Mouse (Mus musculus) heart, embryonic 13.5 days (tissue): ENCODE results near the gene Nudt14. TPM values are rescaled to one million over a fixed set of nuclear protein-coding genes. Genes with fewer than 3 reads are reported as not detected.
A peak's percentile ranks its signal among the peaks of the same experiment; 100 is the strongest.

Source experiments
- ATAC-seq: fragments of 200-750 bp; cut with Nextera tagmentation; 2 replicates; pipeline ENCODE4 v1.8.0; 2017; ENCODE audit warnings: moderate TSS enrichment; ENCODE audit not compliant: insufficient number of reproducible peaks, low FRiP score, low TSS enrichment; ENCODE audit errors: extremely low read depth
- H3K27ac ChIP-seq: fragments of 300-500 bp; sonication (generic); replicated peaks from 2 replicates; pipeline ENCODE4 v1.5.1; 2015; ENCODE audit warnings: moderate library complexity, mild to moderate bottlenecking, inconsistent platforms
- H3K27me3 ChIP-seq: fragments of 300-500 bp; sonication (generic); replicated peaks from 2 replicates; pipeline ENCODE4 v1.6.1; 2015; ENCODE audit warnings: mild to moderate bottlenecking, inconsistent platforms
- H3K36me3 ChIP-seq: fragments of 300-500 bp; sonication (generic); 2 replicates; pipeline ENCODE4 v1.6.1; 2015; ENCODE audit warnings: mild to moderate bottlenecking, inconsistent platforms
- H3K4me1 ChIP-seq: fragments of 300-500 bp; sonication (generic); 2 replicates; pipeline ENCODE4 v1.6.1; 2015; ENCODE audit warnings: inconsistent platforms
- H3K4me2 ChIP-seq: fragments of 300-500 bp; sonication (generic); 2 replicates; pipeline ENCODE4 v1.6.1; 2015; ENCODE audit warnings: inconsistent platforms, mild to moderate bottlenecking, moderate library complexity
- H3K4me3 ChIP-seq: fragments of 300-500 bp; sonication (generic); 2 replicates; pipeline ENCODE4 v1.5.1; 2015; ENCODE audit warnings: moderate library complexity, mild to moderate bottlenecking, inconsistent platforms
- H3K9ac ChIP-seq: fragments of 300-500 bp; sonication (generic); 2 replicates; pipeline ENCODE4 v1.6.1; 2015; ENCODE audit warnings: inconsistent platforms, mild to moderate bottlenecking, moderate library complexity
- H3K9me3 ChIP-seq: fragments of 300-500 bp; sonication (generic); 2 replicates; pipeline ENCODE4 v1.6.1; 2016; ENCODE audit warnings: inconsistent platforms
- WGBS: fragments of 180-500 bp; shearing (Covaris S2); methylation state at CpG from one replicate; pipeline ENCODE4 v1.1.7; 2015; ENCODE audit warnings: mixed read lengths; 5-methylcytosine and 5-hydroxymethylcytosine counted together
- polyA plus RNA-seq: library from polyadenylated mRNA; unstranded; fragments of >200 nt; fragmentation: Nextera tagmentation; extraction: Ambion mirVana; gene quantifications from 2 replicates; pipeline ENCODE4 v1.2.1, GENCODE M21; 2015

The Nudt14 gene
- polyA plus RNA-seq, 1 experiment from 2014 or later = 45.3 TPM

DNA sequence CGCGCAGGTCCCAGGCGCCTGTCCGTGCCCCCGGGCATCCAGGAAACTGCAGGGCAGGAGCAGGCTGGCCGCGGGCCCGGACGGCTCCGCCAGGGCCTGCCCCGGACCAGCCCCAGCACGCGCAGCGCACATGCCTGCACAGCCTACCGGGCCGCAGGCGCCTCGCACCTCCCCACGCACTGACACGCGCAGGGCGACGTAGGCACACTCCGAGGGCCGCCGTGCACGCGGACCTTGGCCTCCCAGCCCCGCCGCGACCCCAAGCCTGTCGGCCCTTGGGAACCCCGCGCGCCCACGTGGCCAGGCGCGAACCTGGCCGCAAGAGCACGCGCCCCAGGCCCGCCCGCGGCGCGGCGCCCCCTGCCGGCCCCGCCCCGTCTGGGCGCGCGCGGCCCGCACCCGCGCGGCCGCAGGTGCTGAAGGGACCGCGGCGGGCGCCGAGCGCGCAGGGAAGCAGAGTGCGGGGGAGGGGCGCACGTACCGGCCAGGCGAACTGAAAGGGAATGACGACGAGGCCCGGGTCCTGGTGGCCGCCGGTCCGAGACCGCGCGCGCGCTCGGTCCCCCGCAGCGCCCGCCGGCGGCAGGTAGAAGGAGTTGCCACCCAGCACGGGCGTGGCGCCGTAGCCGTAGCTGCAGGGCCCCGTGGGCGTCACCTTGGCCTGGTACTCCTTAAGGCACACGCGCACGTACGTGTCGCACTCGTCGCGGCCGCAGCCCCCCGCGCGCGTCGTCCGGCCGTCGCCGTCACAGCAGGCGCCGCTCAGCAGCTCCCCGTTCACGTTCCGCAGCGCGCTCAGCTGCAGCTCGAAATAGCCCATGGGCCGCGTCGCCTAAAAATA lies 13.3 kb downstream of the Nudt14 start:
- peaks cover 88% of the 10 kb centered on the region for H3K27me3 ChIP-seq
- peak overlapping the region; percentile 65 for H3K4me3 ChIP-seq
- H3K36me3 ChIP-seq = no peaks in the 10 kb centered on the region
- H3K27ac ChIP-seq = peak overlapping the region; percentile 39; the same call in 1 of the 2 replicates
- H3K9ac ChIP-seq = peak overlapping the region; percentile 82
- WGBS = under 1% methylated on average over 122 of the region's 124 CpGs
- peak overlapping the region; percentile 96 for H3K4me2 ChIP-seq
- no peaks in the 10 kb centered on the region for H3K9me3 ChIP-seq
- peaks cover 38% of the 10 kb centered on the region for H3K4me1 ChIP-seq
- ATAC-seq = no peak

DNA sequence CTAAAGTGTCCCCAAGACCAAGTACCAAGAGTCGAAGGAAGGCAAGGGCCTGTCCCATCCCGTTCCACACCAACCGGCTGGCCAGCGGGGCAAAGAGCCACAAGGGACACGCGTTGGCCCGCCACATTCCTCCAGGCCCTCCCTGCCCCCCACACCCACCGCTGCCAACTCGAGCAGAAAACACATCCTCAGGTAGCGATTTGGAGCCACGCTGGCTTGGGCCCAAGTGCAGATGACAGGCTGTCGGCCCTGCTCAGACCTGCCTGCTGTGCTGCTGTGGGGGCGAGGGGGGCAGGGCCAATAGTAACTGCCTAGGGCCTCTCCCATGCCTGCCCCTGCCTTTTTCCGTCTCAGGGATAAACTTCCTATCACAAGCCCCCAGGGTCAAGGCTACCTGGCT lies 14.7 kb downstream of the Nudt14 start:
- Histone ChIP-seq H3K4me1 (peaks cover 37% of the 10 kb centered on the region), H3K27me3 (peaks cover 98% of the 10 kb centered on the region), H3K4me2 (no peak overlapping the region; the same call in 1 of the 2 replicates), H3K9me3 (no peaks in the 10 kb centered on the region), H3K4me3 (no peak overlapping the region), H3K36me3 (no peaks in the 10 kb centered on the region), H3K27ac (no peak overlapping the region), H3K9ac (peak overlapping the region; percentile 12; the same call in 1 of the 2 replicates)
- WGBS = 55% methylated on average over 14 of the region's 14 CpGs
- no peak for ATAC-seq

DNA sequence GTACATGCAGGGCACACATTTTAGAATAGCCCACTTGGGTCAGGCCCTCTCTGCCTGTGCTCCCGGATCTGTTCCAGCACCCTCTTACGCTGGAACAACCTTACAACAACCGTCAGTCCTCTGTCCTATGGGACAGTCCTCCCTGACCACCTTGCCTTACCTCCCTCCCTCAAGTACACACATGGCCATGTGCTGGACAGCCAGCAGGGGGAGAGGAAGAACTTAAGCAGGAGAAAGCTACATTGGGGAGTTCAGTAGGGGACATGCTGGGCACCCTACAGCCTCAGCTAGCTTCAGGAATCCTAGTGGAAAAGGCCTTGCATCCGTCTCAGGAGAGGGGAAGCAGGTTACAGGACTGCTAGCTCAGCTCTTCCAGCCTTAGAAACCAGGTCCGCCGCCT lies 16.0 kb downstream of the Nudt14 start:
- H3K36me3 ChIP-seq = no peaks in the 10 kb centered on the region
- H3K4me1 ChIP-seq = peaks cover 44% of the 10 kb centered on the region
- ATAC-seq = no peak
- peaks cover 88% of the 10 kb centered on the region for H3K27me3 ChIP-seq
- H3K27ac ChIP-seq = no peak overlapping the region
- H3K9me3 ChIP-seq = no peaks in the 10 kb centered on the region
- H3K4me3 ChIP-seq = no peak overlapping the region
- WGBS = 79% methylated on average over 6 of the region's 6 CpGs
- H3K4me2 ChIP-seq = no peak overlapping the region
- no peak overlapping the region for H3K9ac ChIP-seq

DNA sequence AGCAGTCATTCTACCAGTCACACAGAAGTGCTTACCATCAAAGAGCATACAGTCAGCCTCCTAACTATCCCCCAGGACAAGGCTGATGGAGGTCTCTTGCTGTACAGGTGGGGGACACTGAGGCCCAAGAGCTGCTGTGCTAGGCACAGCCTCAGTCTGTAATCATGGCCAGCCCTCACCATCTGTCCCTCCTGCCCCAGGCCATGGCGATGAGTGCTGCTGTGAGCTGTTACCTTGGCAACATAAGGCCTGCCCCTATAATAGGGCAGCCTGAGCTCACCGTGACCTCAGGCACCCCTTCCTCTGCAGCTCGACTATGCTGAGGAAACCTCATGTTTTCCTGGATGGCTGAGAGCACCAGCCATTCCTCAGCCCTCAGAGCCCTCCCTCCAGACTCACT lies 19.4 kb downstream of the Nudt14 start:
- Histone ChIP-seq H3K27ac (0 out of 2 replicates have a peak overlapping the region, but pooled peaks have one; percentile 20), H3K9ac (0 out of 2 replicates have a peak overlapping the region, but pooled peaks have one; percentile 33), H3K27me3 (peaks cover 88% of the 10 kb centered on the region), H3K36me3 (peaks cover 3% of the 10 kb centered on the region; the same call in 1 of the 2 replicates), H3K4me2 (no peak overlapping the region), H3K4me3 (no peak overlapping the region), H3K4me1 (peaks cover 36% of the 10 kb centered on the region), H3K9me3 (no peaks in the 10 kb centered on the region)
- ATAC-seq = no peak
- WGBS = 55% methylated on average over 3 of the region's 3 CpGs

GRCm38 (mm10) chr12:112921518-112921917 lies 20.4 kb downstream of the Nudt14 start:
- H3K4me1 ChIP-seq = peaks cover 42% of the 10 kb centered on the region
- peak; percentile 8; the same call in 1 of the 2 replicates for ATAC-seq
- H3K27me3 ChIP-seq = peaks cover 86% of the 10 kb centered on the region
- H3K27ac ChIP-seq = peak overlapping the region; percentile 40; the same call in 1 of the 2 replicates
- peak overlapping the region; percentile 30 for H3K4me2 ChIP-seq
- H3K36me3 ChIP-seq = peaks cover 3% of the 10 kb centered on the region; the same call in 1 of the 2 replicates
- no peak overlapping the region for H3K4me3 ChIP-seq
- H3K9me3 ChIP-seq = no peaks in the 10 kb centered on the region
- H3K9ac ChIP-seq = peak overlapping the region; percentile 34; the same call in 1 of the 2 replicates
- 44% methylated on average over 12 of the region's 12 CpGs for WGBS

DNA sequence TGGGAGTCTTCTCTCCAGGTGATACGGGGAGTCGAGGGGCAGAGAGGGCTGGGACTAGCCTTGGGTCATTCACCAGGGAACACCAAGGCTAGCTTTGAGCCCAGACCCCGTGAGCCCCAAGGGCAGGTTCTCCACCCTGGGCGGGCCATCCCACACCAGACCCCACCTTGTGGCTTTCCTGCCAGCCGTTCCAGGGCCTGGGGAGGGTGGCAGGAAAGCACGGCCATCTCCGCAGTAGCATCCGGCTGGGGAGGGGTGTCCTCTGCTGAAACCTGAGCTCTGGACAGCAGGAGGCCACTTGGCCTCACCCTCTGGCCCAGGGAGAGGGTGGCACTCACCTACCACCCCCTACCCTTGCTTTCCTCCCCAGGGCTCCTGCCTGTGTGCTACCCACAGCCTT lies 24.0 kb downstream of the Nudt14 start:
- ATAC-seq = no peak
- no peaks in the 10 kb centered on the region for H3K9me3 ChIP-seq
- H3K27me3 ChIP-seq = peaks cover 83% of the 10 kb centered on the region
- H3K4me2 ChIP-seq = no peak overlapping the region
- no peak overlapping the region; the same call in 1 of the 2 replicates for H3K9ac ChIP-seq
- H3K36me3 ChIP-seq = peaks cover 8% of the 10 kb centered on the region
- no peak overlapping the region for H3K27ac ChIP-seq
- H3K4me3 ChIP-seq = no peak overlapping the region
- 56% methylated on average over 8 of the region's 8 CpGs for WGBS
- peaks cover 41% of the 10 kb centered on the region for H3K4me1 ChIP-seq

DNA sequence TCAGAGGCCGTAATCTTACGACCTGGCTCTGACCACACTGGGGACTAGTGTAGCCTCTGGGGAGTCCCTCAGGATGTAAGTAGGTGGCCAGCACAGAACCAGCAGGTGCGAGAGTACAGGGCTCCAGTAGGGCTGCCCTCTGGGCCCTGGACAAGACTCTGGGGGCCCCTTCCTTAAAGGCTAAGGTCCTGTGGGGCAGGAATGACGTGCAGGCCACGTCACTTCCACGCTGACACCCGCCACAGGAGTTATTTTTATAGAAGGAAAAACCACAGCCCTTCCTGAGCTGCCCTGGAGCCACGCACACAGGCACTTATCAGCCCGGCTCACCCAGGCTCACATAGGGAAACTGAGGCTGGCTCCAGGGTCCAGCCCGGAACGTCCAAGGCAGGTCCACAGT lies 24.4 kb downstream of the Nudt14 start:
- Histone ChIP-seq H3K27ac (no peak overlapping the region), H3K36me3 (peaks cover 8% of the 10 kb centered on the region)

DNA sequence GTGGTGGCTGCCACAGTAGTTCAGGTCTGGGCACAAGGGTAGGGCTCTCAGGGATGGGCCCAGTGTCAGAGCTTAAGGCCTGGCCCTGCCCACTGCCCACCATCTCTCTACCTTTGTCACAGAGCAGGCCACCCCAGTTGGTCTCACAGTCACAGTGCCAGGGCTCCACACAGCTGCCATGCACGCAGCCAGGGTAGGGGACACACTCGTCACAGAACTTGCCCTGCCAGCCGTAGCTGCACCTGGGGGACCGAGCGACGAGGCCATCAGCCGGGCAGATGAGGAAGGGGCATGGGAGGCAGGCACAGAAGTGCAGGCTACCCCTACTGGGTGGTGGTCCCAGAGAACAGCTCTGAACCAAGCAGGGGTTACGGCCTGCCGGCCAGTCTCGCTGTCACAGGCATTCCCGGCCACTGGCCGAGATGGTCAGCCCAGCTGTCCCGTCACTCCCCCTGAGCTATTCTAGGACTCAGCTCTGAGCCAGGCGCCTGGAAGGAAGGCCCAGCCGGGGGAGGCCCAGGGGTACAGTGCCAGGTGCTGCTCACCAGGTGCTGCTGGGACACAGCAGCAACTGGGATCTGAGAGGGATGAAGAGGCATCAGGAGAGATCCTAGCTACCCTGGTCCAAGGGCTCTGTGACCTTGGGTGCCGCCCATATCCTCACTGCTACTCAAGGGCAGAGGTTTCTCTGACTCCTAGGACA lies 25.1 kb downstream of the Nudt14 start:
- Histone ChIP-seq H3K9me3 (no peaks in the 10 kb centered on the region), H3K36me3 (peaks cover 11% of the 10 kb centered on the region), H3K27ac (no peak overlapping the region), H3K4me1 (peaks cover 30% of the 10 kb centered on the region), H3K27me3 (peaks cover 87% of the 10 kb centered on the region), H3K4me3 (no peak overlapping the region), H3K9ac (peak overlapping the region; percentile 14; the same call in 1 of the 2 replicates), H3K4me2 (no peak overlapping the region)
- 61% methylated on average over 16 of the region's 16 CpGs for WGBS
- no peak; the same call in 1 of the 2 replicates for ATAC-seq

More for the DNA sequence above, 24.4 kb downstream of the Nudt14 start:
- Histone ChIP-seq H3K9me3 (no peaks in the 10 kb centered on the region), H3K4me2 (no peak overlapping the region), H3K4me1 (peaks cover 36% of the 10 kb centered on the region), H3K27me3 (peaks cover 83% of the 10 kb centered on the region), H3K9ac (peak overlapping the region; percentile 14; the same call in 1 of the 2 replicates), H3K4me3 (no peak overlapping the region)
- 61% methylated on average over 11 of the region's 11 CpGs for WGBS
- no peak for ATAC-seq

- Histone ChIP-seq H3K27me3 (peaks cover 84% of the 10 kb centered on the region), H3K36me3 (peaks cover 24% of the 10 kb centered on the region), H3K4me3 (no peak overlapping the region), H3K4me2 (no peak overlapping the region), H3K27ac (no peak overlapping the region), H3K9ac (no peak overlapping the region), H3K9me3 (no peaks in the 10 kb centered on the region), H3K4me1 (peaks cover 17% of the 10 kb centered on the region)
- 83% methylated on average over 13 of the region's 13 CpGs for WGBS
- ATAC-seq = no peak
Observed at GRCm38 (mm10) chr12:112915587-112915986, 26.3 kb downstream of the Nudt14 start.

- ATAC-seq = no peak
- Histone ChIP-seq H3K36me3 (peaks cover 29% of the 10 kb centered on the region), H3K4me2 (no peak overlapping the region), H3K27ac (no peak overlapping the region), H3K4me1 (peaks cover 15% of the 10 kb centered on the region), H3K9ac (no peak overlapping the region), H3K27me3 (peaks cover 74% of the 10 kb centered on the region), H3K4me3 (no peak overlapping the region), H3K9me3 (no peaks in the 10 kb centered on the region)
- WGBS = 79% methylated on average over 11 of the region's 11 CpGs
Observed at GRCm38 (mm10) chr12:112914527-112914926, 27.4 kb downstream of the Nudt14 start.
